Mouse (Mus musculus): ENCODE results near the gene Arhgef15.

- TF ChIP-seq CTCF (IDR thresholded peaks at IDR 0.05; ENCODE audit: low read depth) (no peak), EP300 (IDR thresholded peaks at IDR 0.05; ENCODE audit: low read depth) (no peak)
Measured at GRCm38 (mm10) chr11:68980919-68981318, 23.6 kb upstream of the Arhgef15 start.

Measured in liver, postnatal 0 days (tissue).